Mouse (Mus musculus): Measurements from ENCODE around the gene Tmem256. TPM values are rescaled to one million over a fixed set of nuclear protein-coding genes. Genes with fewer than 3 reads are reported as not detected.
A peak's percentile ranks its signal among the peaks of the same experiment; 100 is the strongest.

The Tmem256 gene
- polyA plus RNA-seq, 1 experiment, result 460 TPM

DNA sequence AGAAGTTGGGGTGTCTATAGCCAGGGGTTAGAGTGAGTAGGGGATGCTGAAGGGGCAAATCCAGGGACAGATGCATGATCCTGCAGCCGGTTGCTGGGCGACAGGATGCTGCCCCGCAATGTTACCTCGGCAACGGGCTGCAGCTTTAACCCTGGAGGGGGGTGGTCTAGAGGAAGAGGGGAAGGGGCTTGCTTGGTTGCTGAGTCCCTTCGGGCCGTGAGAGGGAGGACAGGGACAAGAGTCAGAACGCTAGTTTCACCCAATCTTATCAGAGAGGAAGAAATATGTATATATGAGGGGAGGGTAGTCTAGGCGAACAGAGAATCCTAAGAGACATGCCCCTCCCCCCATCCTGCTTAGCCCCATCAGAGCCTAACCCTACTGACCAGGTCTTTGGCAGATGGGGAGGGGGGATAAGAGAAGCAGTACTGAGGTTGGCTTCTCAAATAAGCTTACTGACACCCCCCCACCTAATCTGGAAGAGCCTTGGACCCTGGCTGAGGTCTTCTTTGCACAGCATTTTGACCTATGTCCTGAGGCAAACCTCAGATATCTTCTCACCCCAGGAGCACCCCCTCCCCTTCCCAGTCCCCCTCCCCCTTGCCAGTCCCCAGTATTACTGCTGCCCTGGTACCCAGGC, 2.9 kb upstream of the Tmem256 start:
- TF ChIP-seq GATA1 (IDR thresholded peaks at IDR 0.05; ENCODE audit: low read length), result no peak

DNA sequence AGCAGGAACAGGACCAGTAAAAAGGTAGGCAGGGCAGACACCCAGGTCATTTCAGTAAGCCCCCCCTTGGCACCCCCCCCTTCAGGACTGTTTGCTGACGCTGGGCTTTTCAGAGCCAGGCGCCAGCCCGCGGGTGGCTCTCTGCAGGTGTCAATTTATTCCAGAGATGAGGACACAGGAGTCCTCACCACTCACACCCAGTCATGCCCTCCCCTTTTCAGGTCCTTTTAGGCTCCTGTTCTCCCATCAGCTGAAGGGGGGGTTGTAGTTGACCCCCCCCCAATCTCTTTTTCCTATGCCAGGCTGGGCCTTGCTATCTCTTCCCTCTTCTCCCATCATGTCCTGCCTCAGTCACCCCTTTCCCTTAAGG, 2.4 kb upstream of the Tmem256 start:
- no peak for TF ChIP-seq GATA1 (IDR thresholded peaks at IDR 0.05; ENCODE audit: low read length)

DNA sequence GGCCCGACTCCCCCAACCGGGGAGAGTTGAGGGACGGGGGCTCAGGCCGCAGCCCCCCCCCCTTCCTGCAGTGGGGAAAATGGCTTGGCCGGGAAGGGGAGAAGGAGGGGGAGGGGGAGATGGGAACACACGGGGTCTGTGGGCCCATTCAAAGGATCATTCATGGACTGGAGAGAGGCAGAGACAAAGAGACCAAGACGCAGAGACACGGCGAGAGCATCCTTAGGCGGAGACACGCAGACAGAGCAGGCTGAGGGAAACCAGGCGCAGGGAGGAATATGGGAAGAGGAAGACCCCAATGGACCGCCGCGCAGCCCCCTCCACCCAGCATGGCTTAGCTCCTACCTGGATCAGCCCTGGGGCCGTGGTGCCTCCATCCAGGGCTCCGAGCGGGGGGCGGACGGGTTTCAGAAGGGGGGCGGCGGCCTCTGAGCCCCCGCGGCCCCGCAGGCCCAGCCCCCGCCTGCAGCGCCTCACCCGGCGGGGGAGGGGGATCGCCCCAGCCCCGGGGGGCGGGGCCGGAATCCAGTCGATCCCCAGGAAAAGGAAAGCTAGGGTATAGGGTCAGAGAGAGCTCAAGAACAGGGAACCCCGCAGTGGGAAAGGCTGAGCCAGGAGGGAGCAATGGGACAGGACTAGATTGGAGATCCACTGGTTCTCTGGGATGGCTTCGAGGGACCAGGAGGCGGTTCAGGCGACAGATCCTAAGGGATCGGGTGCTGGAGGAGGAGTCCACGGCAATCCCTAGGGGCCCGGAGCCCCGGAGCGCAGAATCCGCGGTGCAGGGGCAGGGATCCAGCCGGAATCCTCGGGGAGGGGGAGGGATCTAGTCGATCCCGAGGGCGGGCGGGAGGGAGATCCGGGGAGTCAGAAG, 1.4 kb upstream of the Tmem256 start:
- no peak for TF ChIP-seq GATA1 (IDR thresholded peaks at IDR 0.05; ENCODE audit: low read length)

DNA sequence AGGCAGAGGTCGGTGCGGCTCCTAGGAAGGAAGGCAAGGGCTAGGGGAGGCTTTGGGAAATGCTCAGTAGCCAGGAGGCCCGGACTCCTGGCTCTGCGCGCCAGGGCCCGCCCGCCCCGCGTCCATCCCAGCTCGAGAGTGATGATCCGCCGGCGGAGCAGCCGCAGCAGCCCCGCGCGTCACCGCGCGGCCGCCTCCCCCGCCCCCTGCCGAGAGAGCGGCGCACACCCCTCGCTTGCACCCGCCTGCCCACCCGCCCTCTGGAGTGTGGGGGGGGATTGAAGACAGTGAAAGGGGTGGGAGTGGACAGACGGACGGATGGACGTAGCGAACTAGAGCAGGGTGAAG, 736 bp upstream of the Tmem256 start, which contains the start of gene Nlgn2:
Gene Nlgn2 (minus strand): TSS at position 181 of the 348 bp plus-strand sequence.
- no peak for TF ChIP-seq GATA1 (IDR thresholded peaks at IDR 0.05; ENCODE audit: low read length)

DNA sequence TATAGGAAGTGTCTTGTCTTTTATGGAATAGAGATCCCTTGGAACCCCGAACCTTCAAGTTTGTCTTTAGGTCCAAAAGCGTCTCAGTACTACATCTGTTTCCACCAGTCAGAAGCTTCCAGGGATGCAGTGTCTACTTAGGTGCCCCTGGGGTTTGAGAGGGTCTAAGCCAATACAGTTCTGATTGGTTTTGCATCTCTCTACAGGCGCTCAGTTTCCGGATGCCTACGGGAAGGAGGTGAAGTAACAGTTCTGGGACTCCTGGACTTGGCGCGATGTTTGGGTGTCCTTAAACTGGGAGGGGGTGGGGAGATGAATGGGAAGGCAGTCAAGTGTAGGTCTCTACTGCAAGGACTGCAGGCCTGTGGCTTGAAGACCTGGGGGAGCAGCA, 395 bp downstream of the Tmem256 start:
- no peak for TF ChIP-seq GATA1 (IDR thresholded peaks at IDR 0.05; ENCODE audit: low read length)

DNA sequence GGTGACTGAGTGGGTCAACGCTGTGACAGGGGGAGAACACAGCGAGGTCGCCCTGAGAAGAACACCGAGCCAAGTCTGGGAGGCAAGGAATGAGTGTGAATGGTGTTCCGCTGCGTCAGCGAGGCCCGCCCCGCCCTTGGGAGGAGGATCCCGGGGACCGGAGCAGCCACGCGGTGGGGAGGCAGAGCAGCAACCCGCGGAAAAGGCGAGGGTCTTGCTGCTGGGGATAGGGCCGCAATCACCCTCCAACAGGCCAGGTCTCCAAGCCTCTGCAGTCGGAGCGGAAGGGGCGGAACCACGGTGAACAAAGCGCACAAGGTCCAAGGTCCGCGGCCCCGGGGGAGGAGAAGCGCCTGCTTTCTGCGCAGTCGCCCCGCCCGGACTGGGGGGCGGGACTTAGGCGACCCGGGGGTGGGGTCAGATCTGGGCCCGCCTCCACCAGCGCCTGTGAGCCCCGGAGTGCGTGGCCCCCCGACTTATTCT, 7.9 kb downstream of the Tmem256 start, which contains the start of gene Plscr3:
Gene Plscr3 (plus strand): TSS at position 179 of the 483 bp plus-strand sequence.
- TF ChIP-seq GATA1 (IDR thresholded peaks at IDR 0.05; ENCODE audit: low read length), result no peak

DNA sequence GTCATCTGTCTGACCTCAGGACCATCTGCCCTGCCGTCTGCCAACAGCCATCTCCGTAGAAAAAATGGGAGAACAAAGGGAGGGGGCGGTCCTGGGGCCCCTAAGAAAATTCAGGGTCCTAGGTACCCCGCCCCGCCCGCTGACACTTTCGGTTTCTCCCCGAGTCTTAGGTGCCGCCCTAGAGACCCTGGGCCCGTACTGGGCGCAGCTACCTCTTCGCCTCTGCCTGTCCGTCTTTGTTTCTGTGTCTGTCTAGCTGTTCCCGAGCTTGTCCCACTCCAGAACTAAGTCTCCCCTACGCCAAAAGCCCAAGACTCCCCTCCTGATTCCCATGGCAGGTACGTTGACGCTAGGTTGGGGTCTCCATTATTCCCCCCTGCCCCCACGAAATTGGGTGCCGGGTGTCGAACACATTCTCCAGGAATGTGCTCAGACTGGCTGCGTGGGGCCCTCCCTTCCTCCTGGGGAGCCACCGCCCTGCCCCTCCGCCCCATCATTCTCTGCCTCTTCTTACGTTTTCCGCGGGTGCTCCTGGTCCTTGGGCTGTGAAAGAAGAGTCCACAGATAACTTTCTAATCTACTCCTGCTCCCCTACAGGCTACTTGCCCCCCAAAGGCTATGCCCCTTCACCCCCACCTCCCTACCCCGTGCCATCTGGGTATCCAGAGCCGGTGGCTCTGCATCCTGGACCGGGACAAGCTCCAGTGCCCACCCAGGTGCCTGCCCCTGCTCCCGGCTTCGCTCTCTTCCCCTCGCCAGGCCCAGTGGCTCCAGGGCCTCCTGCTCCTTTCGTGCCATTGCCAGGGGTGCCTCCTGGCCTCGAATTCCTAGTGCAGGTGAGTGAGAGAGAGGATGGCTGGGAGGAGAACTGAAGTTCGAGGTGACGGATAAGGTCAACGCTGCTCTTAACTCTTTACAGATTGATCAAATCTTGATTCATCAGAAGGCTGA, 8.7 kb downstream of the Tmem256 start:
- no peak for TF ChIP-seq GATA1 (IDR thresholded peaks at IDR 0.05; ENCODE audit: low read length)

DNA sequence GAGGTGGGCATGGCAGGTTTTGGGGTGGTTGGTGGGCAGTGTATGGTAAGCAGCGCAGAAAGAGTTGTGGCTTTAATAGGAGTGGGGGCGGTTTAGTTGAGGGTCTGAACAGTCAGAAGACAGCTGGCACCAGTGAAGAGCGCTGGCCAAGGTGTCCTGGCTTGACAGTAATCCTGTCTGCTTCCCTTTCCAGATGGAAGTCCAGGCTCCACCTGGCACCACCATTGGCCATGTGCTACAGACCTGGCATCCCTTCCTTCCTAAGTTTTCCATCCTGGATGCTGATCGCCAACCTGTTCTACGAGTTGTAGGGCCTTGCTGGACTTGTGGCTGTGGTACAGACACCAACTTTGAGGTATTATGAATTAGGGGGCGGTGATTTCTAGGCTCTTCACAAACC, 9.7 kb downstream of the Tmem256 start:
- no peak for TF ChIP-seq GATA1 (IDR thresholded peaks at IDR 0.05; ENCODE audit: low read length)

DNA sequence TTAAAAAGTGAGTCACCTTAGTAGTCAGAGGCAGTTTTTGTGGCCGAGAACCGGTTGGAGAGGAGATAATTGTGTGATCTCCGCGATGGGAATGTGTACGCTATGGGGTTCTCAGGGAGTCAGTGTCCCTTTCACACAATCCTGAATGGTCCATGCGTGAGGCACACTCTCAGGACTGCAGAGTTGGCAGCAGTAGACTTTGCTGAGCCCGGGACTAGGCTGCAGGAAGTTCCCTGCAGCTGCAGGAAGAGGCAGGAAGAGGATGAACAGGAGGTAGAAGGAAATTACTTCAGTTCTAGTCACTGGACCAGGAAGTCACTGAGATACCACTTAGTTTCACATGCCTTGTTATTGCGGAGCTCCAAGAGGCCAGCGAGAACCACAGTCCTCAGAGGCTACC, 10.8 kb downstream of the Tmem256 start:
- no peak for TF ChIP-seq GATA1 (IDR thresholded peaks at IDR 0.05; ENCODE audit: low read length)

DNA sequence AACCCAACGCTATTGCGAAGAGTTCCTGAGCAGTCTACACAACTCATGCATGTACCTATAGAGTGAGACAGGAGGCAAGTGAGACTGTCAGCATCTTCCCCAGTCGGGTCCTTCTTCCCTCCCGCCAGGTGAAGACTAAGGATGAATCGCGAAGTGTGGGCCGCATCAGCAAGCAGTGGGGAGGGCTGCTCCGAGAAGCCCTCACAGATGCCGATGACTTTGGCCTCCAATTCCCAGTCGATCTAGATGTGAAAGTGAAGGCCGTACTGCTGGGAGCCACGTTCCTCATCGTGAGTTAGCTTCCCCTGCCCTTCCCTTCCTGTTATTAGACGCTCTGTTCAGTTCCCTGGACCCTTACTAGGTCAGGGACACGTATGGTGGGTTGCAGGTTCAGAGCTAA, 11.6 kb downstream of the Tmem256 start:
- no peak for TF ChIP-seq GATA1 (IDR thresholded peaks at IDR 0.05; ENCODE audit: low read length)

DNA sequence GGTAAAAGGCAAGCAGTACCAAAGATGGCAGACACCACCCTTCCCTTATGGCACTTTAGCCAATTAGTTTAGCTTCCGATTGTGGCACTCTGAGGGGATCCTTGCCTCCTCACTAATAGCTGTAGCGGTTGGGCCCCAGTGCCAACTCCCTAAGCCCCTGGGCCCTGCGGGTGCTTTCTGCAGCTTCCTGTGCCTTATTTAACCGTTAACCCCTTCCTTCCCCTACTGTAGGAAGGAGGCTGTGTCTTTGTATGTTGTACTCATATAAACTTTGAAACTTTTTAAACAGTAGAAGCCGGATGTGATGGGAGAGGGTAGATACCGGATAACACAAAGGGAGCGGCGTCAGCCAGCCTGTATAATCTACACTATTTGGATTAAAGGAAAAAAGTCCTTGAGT, 12.4 kb downstream of the Tmem256 start:
- TF ChIP-seq GATA1 (IDR thresholded peaks at IDR 0.05; ENCODE audit: low read length), result no peak

DNA sequence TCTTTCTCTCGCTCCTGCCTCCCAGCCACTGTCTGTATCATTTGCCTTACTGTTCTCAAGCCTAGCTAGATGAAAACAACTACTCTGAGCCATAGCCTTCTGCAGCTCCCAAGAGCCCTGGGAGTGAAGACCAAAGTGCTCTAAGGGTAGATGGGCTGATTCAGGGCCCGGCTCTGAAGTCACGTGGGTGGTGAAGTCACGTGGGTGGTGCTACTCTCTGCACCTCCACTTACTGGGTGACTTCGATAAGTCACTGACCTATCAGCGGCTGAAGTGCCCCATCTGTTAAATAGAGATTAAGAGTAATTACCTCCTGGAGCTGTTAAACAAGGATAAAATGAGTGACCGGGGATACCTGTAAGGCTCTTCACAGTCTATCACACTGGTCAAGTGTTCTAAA, 15.7 kb downstream of the Tmem256 start:
- TF ChIP-seq GATA1 (IDR thresholded peaks at IDR 0.05; ENCODE audit: low read length), result peak; percentile 92

DNA sequence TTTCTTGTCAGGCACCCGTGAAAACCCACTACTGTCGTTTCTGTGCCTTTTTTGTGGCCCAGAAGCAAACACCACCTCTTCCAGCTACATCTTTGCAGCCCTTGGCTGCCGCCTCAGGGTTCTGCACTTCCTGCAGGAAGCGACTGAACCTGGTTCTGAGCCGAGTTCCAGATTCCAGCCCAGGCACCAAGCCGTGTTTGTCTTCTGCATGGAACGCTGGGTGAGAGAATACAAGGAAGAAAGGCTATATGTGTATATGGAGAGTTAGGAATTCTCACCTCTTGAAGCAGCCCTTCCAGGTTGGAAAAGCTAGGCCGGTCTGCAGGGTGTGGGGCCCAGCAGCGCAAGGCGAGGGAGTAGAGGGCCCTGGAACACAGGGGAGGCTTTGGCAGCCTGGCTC, 16.4 kb downstream of the Tmem256 start:
- no peak for TF ChIP-seq GATA1 (IDR thresholded peaks at IDR 0.05; ENCODE audit: low read length)

DNA sequence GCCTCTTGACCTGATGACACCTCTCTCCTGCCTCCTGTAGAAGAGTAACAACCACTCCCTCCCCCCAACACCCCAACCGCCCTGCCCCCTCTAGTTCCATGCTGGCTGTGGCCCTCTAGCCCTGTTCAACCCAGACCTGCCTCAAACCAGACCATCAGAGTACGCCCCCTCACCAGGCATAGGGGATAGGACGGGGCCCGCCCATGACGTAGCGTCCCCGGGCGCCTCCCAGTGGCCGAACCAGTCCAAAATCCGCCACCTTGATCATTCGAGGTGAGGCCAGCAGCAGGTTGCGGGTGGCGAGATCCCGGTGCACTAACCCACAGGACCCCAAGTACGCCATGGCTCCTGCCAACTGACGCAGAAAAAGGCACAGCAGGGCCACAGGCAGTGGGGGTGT, 17.0 kb downstream of the Tmem256 start:
- no peak for TF ChIP-seq GATA1 (IDR thresholded peaks at IDR 0.05; ENCODE audit: low read length)

DNA sequence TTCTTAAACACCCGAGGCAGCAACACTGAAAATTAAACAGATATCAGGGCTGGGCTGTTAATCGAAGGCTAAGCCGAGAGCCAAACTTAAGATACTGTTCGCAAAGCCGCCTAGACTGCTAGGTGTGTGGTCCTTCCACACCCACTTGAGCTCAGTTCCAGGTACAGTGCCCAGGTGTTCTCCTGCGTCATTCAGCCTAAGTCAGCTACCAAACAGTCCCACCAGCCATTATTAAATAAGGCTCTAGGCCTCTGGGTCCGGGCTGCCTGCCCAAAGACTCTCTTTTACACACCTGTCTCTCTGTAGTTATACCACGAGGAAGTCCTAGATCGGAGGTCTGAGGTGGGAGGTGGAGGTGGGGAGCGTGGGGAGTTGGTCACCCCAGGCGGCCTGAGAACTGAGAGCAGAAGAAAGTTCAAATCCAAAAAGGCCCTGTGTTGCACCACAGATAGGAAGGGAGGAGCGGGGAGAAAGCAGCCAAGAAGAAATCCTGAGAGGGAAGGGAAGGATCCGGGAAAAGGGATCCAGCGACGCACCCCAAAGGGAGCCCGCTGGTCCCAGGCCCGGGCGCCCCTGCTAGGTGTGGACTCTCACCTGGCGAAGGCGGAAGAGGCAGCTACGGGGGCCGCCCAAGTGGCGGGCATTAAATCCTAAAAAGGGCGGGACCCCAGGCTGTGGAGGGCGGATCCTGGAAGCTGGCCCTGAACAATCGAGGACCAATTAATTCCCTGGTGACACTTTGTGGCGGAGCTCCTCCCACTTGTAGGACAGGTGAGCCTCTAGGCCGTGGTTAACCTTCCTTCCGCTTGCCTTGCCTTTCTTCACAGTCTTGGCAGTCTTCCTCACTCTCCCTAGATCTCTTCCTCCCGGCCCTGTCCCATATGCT, 20.0 kb downstream of the Tmem256 start, which contains the start of gene Tnk1:
Gene Tnk1 (minus strand): TSS at position 618 of the 886 bp plus-strand sequence.
- TF ChIP-seq GATA1 (IDR thresholded peaks at IDR 0.05; ENCODE audit: low read length), result no peak

All from G1E-ER4 (cell line).